Mouse (Mus musculus) left cerebral cortex, postnatal 10 days (tissue): Measurements from ENCODE around the gene Ndufs4. TPM values are rescaled to one million over a fixed set of nuclear protein-coding genes. Genes with fewer than 3 reads are reported as not detected.

ENCODE experiments used
- DNase-seq, 2 experiments: peaks; one replicate each; pipeline ENCODE4 v3.0.0; 2021 to 2022; ENCODE audit warnings: low spot score in 2 of 2, mixed read lengths in 1 of 2; ENCODE audit errors: extremely low spot score in 1 of 2
- intact Hi-C: fragments of 180-260 bp; cut with DNase I; formaldehyde crosslinking; loops from one replicate; pipeline ENCODE4 v1.15.1; 2025
- total RNA-seq, 2 experiments: library from RNA; stranded (reverse); gene quantifications; 2 replicates each; pipeline ENCODE4 v1.2.3; 2021

Ndufs4 gene
- total RNA-seq: 100 to 1,000 TPM; 191 to 195 TPM

DNA sequence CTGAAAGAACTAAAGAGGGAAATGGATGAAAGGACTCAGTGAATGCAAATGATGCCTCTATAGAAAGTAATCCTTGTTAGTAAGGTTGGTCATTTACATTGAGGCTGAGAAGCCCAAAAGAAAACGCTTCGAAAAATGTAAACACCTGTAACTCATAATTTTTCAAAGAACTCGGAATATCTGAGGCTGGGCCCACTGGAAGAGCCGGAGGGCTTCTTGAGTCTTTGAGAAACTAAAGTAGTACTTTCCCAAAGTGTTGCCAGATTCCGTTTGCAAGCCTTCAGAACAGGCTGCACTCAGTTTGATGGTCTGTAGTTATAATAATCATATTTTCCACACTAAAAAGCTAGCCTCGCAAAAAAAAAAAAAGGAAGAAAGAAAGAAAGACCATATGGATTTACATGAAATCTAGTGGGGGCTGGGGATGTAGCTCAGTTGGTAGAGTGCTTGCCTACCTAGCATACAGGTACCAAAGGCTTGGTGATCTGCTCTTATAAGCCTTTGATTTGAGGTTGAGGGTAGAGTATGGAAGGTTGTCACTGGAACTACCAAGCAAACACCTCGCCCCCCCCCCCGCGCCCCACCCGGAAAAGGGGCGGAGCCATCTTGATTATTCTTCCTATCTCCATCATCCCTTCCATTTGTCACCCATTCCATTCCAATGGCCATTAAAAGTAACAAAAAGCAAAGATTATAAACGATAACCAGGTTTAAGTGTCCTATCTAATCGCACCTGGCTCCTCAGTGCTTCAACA lies at the start of gene Ndufs4:
Ndufs4 (minus strand) TSS at position 48 of the 755 bp plus-strand sequence.
- DNase-seq: no peak
- intact Hi-C loops: no loop called here

DNA sequence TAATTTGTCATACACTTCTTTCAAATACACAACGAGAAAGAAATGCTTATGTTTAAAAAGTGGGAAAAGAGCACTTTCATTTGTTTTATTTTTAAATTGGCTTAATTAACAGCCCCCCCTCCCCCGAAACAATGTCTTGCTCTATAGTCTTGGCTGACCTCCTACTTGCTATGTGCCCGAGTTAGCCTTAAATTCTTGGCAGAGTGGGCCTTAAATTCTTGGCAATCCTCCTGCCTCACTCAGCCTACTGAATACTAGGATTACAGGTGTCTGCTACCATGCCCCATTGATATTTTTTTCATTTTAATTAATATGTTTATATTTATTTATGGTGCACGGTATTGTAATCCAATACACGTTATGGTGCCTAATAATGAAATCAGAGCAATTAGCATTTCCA lies 44.4 kb upstream of the Ndufs4 start:
- no peak for DNase-seq
- intact Hi-C loops: no loop called here

GRCm38 (mm10) chr13:114425230-114425629 lies 37.2 kb upstream of the Ndufs4 start:
- DNase-seq: no peak
- intact Hi-C loops: no loop called here

GRCm38 (mm10) chr13:114420235-114420634 lies 32.2 kb upstream of the Ndufs4 start:
- DNase-seq: no peak
- intact Hi-C loops: no loop called here

- intact Hi-C loops: no loop called here
- no peak for DNase-seq
Measured at GRCm38 (mm10) chr13:114419364-114419763, 31.3 kb upstream of the Ndufs4 start.

GRCm38 (mm10) chr13:114412326-114412725 lies 24.3 kb upstream of the Ndufs4 start:
- intact Hi-C loops: no loop called here
- peak in 1 of 2 experiments; percentile 22 for DNase-seq

- no peak for DNase-seq
- intact Hi-C loops: no loop called here
Measured at GRCm38 (mm10) chr13:114406866-114407265, 18.8 kb upstream of the Ndufs4 start.

- intact Hi-C loops: no loop called here
Measured at GRCm38 (mm10) chr13:114406424-114406823, 18.4 kb upstream of the Ndufs4 start.

GRCm38 (mm10) chr13:114405100-114405715 lies 17.1 kb upstream of the Ndufs4 start:
- no peak for DNase-seq
- intact Hi-C loops: no loop called here

More at GRCm38 (mm10) chr13:114406424-114406823, 18.4 kb upstream of the Ndufs4 start:
- no peak for DNase-seq

GRCm38 (mm10) chr13:114398906-114399305 lies 10.8 kb upstream of the Ndufs4 start:
- DNase-seq: no peak
- intact Hi-C loops: no loop called here

GRCm38 (mm10) chr13:114397281-114397680 lies 9.2 kb upstream of the Ndufs4 start:
- DNase-seq: no peak
- intact Hi-C loops: no loop called here

- intact Hi-C loops: no loop called here
- no peak for DNase-seq
Measured at GRCm38 (mm10) chr13:114396863-114397262, 8.8 kb upstream of the Ndufs4 start.

- intact Hi-C loops: no loop called here
- no peak for DNase-seq
Measured at GRCm38 (mm10) chr13:114394784-114395183, 6.7 kb upstream of the Ndufs4 start.

DNA sequence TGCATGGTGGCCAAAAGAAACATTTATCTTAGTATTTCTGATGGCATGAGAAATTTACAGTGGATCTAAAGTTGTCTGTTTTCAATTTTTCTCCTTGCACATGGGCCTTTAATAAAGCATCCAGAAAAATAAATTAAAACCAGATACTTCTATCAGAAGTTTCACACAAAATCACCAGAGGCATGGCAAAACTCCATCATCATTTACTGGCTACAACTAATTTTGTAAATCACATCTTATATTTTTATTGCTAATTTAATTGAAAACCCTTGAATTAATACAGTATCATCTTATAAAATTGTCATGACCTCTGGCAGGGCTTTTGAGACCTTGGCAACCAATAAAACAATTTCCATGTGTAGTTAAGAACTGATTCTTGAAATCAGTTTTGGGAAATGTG lies 4.4 kb upstream of the Ndufs4 start:
- no peak for DNase-seq
- intact Hi-C loops: no loop called here

GRCm38 (mm10) chr13:114387521-114388171 lies 412 bp downstream of the Ndufs4 start:
- intact Hi-C loops: no loop called here

GRCm38 (mm10) chr13:114387074-114387487 lies 977 bp downstream of the Ndufs4 start:
- intact Hi-C loops: no loop called here

More at GRCm38 (mm10) chr13:114387521-114388171, 412 bp downstream of the Ndufs4 start:
- peak; percentile 93 to 95 for DNase-seq

GRCm38 (mm10) chr13:114376511-114376910 lies 11.5 kb downstream of the Ndufs4 start:
- intact Hi-C loops: no loop called here
- DNase-seq: no peak

More at GRCm38 (mm10) chr13:114387074-114387487, 977 bp downstream of the Ndufs4 start:
- DNase-seq: no peak

- no peak for DNase-seq
- intact Hi-C loops: no loop called here
Measured at GRCm38 (mm10) chr13:114362086-114362485, 26.0 kb downstream of the Ndufs4 start.

GRCm38 (mm10) chr13:114351321-114351946 lies 36.6 kb downstream of the Ndufs4 start:
- intact Hi-C loops: no loop called here
- no peak for DNase-seq
